Mouse (Mus musculus): ENCODE results near the gene Zan.

GRCm38 (mm10) chr5:137338663-137339289 lies 138.1 kb downstream of the Zan start:
- TF ChIP-seq CTCF (IDR thresholded peaks at IDR 0.05; ENCODE audit: extremely low read depth, insufficient read depth, low read length) = no peak
- TF ChIP-seq POLR2A (IDR thresholded peaks at IDR 0.05; ENCODE audit: extremely low read depth, insufficient read depth, low read length) = no peak

Data from cortical plate, adult 2 months (tissue).